Mouse (Mus musculus) spleen, embryonic (tissue): ENCODE data around the gene Gm973.

ENCODE experiments used
- CTCF ChIA-PET: fragments of 350-600 bp; sonication (Branson Sonifier 250); formaldehyde crosslinking; loops from one replicate; lab custom pipeline; 2022; lab: Charles Lee

Gm973 gene

DNA sequence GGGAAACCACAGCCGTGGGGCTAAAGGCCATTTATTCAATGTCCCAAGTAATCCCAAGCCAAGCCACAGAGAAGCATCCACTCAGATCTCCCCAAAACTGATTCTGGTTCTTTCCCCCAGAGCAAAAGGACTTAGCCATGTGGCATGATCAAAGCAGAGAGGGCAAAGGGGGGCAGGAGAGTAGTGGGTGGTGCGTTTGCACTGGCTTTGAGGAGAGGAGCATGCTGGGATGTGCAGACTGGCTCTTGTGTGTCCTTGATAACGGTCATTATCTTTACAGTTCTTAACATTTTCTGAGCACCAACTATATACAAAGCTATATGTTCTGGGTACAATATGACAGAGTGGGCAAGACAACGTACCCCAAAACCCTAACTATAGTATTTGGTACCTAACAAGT lies 23.6 kb upstream of the Gm973 start:
- CTCF ChIA-PET, result no interaction called here

DNA sequence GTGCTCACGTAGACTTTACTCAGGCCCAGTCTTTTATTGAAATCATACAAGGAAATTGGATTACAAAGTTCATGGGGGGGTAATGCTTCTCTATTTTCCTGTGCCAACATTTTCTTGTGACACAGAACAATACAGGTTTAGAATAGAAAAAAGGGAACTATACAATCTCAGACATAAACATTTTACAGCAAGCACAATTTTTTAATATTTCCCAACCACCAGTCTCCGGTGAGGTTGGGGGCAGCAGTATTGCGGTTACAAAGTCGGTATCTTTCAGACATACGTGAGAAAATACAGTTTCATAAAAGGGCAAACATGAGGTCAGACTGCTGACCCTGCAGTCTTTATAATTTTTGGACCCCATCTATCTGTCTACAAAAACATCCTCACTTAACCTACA lies 20.1 kb upstream of the Gm973 start:
- CTCF ChIA-PET, result no interaction called here

- CTCF ChIA-PET, result no interaction called here
Measured at GRCm38 (mm10) chr1:59497741-59498613, 18.1 kb upstream of the Gm973 start.

DNA sequence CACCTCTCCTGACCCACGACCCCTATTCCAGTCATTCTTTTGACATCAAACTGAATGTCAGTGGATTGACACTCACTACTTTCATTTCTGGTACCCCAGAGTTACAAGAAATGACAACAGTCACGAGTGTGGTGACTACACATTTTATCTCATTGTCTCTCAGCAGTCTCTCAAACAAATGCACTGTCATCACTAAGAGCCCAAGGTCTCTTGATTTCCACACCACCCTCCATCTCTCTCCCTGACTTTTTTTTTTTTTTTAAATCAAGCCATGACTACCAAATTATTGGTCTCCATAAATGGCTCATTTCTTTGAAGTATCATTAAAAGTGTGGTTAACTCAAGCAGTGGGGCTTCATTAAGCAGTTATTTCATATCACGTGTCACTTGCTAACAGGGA lies 16.7 kb upstream of the Gm973 start:
- CTCF ChIA-PET, result no interaction called here

- CTCF ChIA-PET, result no interaction called here
Measured at GRCm38 (mm10) chr1:59502355-59502754, 13.7 kb upstream of the Gm973 start.

DNA sequence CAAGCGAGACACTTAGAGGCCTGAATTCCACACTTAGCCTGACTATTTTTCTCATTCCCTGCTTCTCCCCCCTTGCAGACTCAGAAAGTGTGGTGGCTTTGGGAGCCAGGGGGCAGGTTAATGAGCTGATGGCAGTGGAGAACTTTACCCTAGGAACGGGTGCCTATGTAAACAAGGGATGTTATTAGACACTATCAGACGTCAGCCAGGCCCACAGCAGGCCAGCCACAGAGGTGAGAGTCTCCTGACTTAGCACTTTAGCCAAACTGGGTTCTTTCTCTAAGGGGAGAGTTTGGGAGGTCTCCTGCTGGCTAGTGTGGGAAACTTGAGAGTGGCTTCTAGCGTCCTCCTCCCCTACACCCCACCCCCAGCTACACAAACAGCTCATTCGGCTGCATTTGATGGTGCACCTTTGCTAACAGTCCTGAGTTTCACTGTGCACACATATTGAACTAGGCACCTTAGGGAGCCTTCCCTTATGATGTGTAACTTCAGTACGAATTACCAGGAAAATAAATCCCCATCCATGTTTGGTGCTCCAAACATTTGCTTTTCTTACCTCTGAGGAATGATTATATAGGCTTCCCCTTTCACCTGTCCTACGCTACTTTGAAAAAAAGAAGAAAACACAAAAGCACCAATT lies 12.3 kb upstream of the Gm973 start:
- CTCF ChIA-PET, result no interaction called here

GRCm38 (mm10) chr1:59504302-59504700 lies 11.8 kb upstream of the Gm973 start:
- CTCF ChIA-PET, result no interaction called here

- CTCF ChIA-PET, result no interaction called here
Measured at GRCm38 (mm10) chr1:59508463-59509139, 7.5 kb upstream of the Gm973 start.

DNA sequence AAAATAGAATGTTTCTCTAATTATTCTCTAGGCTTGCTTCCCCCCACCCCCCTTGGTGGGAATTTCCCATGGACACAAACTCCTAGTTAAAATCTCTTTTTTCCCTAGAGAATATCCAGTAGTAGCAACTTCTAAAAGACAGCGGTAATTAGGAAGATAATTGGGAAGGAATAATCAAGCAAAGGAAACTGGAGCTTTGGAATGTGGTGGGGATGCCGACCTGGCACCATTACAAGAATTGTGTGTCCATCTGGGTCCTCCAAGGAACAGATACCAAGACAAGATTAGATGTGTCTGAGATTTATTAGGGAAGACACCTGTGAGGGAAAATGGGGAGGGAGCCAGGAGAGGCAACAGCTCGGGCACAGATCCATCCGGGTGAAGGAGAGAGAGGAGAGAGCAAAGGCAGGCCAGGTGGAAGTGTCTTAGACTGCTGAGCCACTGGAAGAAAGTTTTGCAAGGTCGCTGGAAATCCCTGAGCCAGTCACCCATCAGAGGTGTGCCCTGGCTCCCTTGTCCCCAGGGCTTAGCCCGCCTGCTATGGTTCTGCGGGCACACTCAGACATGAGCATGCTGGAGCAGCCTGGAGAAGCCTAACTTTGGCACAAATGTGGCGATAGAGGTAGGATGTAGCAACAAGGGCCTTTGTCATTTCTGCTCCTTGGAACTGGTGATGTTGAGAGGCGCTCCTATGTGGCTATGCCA lies 4.3 kb upstream of the Gm973 start:
- CTCF ChIA-PET, result no interaction called here

- CTCF ChIA-PET, result no interaction called here
Measured at GRCm38 (mm10) chr1:59520226-59520837, 4.3 kb downstream of the Gm973 start.

GRCm38 (mm10) chr1:59522456-59522855 lies 6.4 kb downstream of the Gm973 start:
- CTCF ChIA-PET, result no interaction called here

DNA sequence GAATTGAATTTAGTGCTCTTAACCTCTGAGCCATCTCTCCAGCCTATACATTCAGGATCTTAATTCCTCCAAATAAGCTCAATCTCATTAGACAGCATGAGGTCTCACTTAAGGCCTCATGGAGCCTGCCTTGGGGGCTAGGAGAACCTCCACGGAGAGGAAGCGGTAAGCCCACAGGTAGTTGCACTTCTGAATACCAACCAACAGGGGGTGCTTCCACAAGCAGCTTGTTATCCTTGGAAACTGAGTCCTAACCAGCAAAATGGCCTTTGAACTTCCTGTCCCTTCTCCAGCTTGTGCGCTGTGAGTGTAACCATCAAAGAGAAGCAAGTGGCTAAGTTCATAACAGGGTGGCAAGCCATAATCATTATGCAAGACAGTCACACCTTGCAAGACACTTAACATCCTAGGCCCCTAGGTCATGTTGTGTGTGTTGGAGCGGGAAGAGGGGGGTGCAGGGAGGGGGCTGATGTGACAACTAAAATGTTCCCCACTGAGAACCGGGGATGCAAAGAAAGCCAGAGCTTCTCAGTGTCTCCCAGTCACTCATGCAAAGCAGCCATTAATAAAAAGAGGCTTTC lies 7.4 kb downstream of the Gm973 start:
- CTCF ChIA-PET, result no interaction called here

GRCm38 (mm10) chr1:59524071-59524470 lies 8.0 kb downstream of the Gm973 start:
- CTCF ChIA-PET, result no interaction called here

GRCm38 (mm10) chr1:59524759-59525158 lies 8.7 kb downstream of the Gm973 start:
- CTCF ChIA-PET, result no interaction called here

- CTCF ChIA-PET, result no interaction called here
Measured at GRCm38 (mm10) chr1:59527219-59527618, 11.2 kb downstream of the Gm973 start.

GRCm38 (mm10) chr1:59534976-59535810 lies 19.1 kb downstream of the Gm973 start:
- CTCF ChIA-PET, result no interaction called here

DNA sequence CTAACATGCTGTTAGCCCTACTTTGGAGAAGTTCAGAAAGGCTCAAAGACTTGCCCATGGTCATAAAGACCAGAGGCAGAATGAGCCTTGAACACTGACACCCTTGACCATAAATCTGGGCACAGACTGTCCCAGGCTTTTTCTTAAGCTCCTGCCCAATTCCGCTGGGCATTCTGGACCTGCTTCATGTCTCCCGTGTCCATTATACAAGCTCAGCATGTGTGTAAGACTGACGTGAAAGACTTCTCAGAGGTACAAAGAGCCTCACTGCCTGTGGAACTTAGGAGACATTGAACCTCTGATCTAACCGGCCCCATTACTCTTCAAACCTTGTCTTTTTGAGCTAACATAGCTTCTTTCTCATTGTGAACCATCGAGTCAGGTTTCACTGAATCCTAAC lies 22.3 kb downstream of the Gm973 start:
- CTCF ChIA-PET, result no interaction called here

GRCm38 (mm10) chr1:59540537-59541148 lies 24.6 kb downstream of the Gm973 start:
- CTCF ChIA-PET, result no interaction called here

- CTCF ChIA-PET, result no interaction called here
Measured at GRCm38 (mm10) chr1:59541271-59542020, 25.4 kb downstream of the Gm973 start.
